Mouse (Mus musculus) embryonic facial prominence, embryonic 13.5 days (tissue): ENCODE measurements around the gene Itga4. TPM values are rescaled to one million over a fixed set of nuclear protein-coding genes. Genes with fewer than 3 reads are reported as not detected.

Source experiments
- ATAC-seq: fragments of 200-750 bp; cut with Nextera tagmentation; 2 replicates; pipeline ENCODE4 v1.8.0; 2017; ENCODE audit warnings: low read depth; ENCODE audit not compliant: insufficient number of reproducible peaks, insufficient read depth, low FRiP score, low TSS enrichment
- H3K27ac ChIP-seq: fragments of 300-500 bp; sonication (generic); 2 replicates; pipeline ENCODE4 v1.5.1; 2015; ENCODE audit warnings: moderate library complexity, mild to moderate bottlenecking, inconsistent platforms
- H3K27me3 ChIP-seq: fragments of 300-500 bp; sonication (generic); 2 replicates; pipeline ENCODE4 v1.6.1; 2015; ENCODE audit warnings: mild to moderate bottlenecking, inconsistent platforms
- H3K36me3 ChIP-seq: fragments of 300-500 bp; sonication (generic); 2 replicates; pipeline ENCODE4 v1.6.1; 2015; ENCODE audit warnings: mild to moderate bottlenecking, inconsistent platforms
- H3K4me1 ChIP-seq: fragments of 300-500 bp; sonication (generic); 2 replicates; pipeline ENCODE4 v1.6.1; 2015; ENCODE audit warnings: inconsistent platforms
- H3K4me2 ChIP-seq: fragments of 300-500 bp; sonication (generic); 2 replicates; pipeline ENCODE4 v1.6.1; 2015; ENCODE audit warnings: moderate library complexity, mild to moderate bottlenecking, inconsistent platforms
- H3K4me3 ChIP-seq: fragments of 300-500 bp; sonication (generic); 2 replicates; pipeline ENCODE4 v1.5.1; 2015; ENCODE audit warnings: mild to moderate bottlenecking, inconsistent platforms
- H3K9ac ChIP-seq: fragments of 300-500 bp; sonication (generic); 2 replicates; pipeline ENCODE4 v1.6.1; 2015; ENCODE audit warnings: mild to moderate bottlenecking, inconsistent platforms
- H3K9me3 ChIP-seq: fragments of 300-500 bp; sonication (generic); 2 replicates; pipeline ENCODE4 v1.6.1; 2016; ENCODE audit warnings: inconsistent platforms
- WGBS: fragments of 180-500 bp; shearing (Covaris S2); methylation state at CpG from one replicate; pipeline ENCODE4 v1.1.7; 2015; ENCODE audit warnings: mixed read lengths; 5-methylcytosine and 5-hydroxymethylcytosine counted together
- polyA plus RNA-seq: library from polyadenylated mRNA; unstranded; fragments of >200 nt; fragmentation: Nextera tagmentation; extraction: Ambion mirVana; gene quantifications from 2 replicates; pipeline ENCODE4 v1.2.1, GENCODE M21; 2015

Gene Itga4
- polyA plus RNA-seq, 1 experiment from 2014 or later, result 6.5 TPM

- no peaks in the 10 kb centered on the region for H3K9me3 ChIP-seq
- ATAC-seq, result no peak
- WGBS, result 76% methylated on average over 3 of the region's 3 CpGs
- H3K4me2 ChIP-seq, result no peak overlapping the region
- no peaks in the 10 kb centered on the region for H3K4me1 ChIP-seq
- H3K27ac ChIP-seq, result no peak overlapping the region
- no peak overlapping the region for H3K9ac ChIP-seq
- no peak overlapping the region for H3K4me3 ChIP-seq
- H3K27me3 ChIP-seq, result no peaks in the 10 kb centered on the region
- no peaks in the 10 kb centered on the region for H3K36me3 ChIP-seq
Measured at GRCm38 (mm10) chr2:79357835-79358234, 102.6 kb downstream of the Itga4 start.

- H3K9ac ChIP-seq, result no peak overlapping the region
- H3K4me3 ChIP-seq, result no peak overlapping the region
- no peak overlapping the region for H3K4me2 ChIP-seq
- no peaks in the 10 kb centered on the region for H3K4me1 ChIP-seq
- no peak for ATAC-seq
- no peaks in the 10 kb centered on the region for H3K36me3 ChIP-seq
- H3K27me3 ChIP-seq, result no peaks in the 10 kb centered on the region
- no peaks in the 10 kb centered on the region for H3K9me3 ChIP-seq
- 55% methylated on average over 6 of the region's 6 CpGs for WGBS
- no peak overlapping the region for H3K27ac ChIP-seq
Measured at GRCm38 (mm10) chr2:79362029-79362428, 106.8 kb downstream of the Itga4 start.

- no peak for ATAC-seq
- no peak overlapping the region for H3K9ac ChIP-seq
- no peak overlapping the region for H3K4me2 ChIP-seq
- no peaks in the 10 kb centered on the region for H3K4me1 ChIP-seq
- no peaks in the 10 kb centered on the region for H3K27me3 ChIP-seq
- H3K27ac ChIP-seq, result no peak overlapping the region
- H3K9me3 ChIP-seq, result no peaks in the 10 kb centered on the region
- no peaks in the 10 kb centered on the region for H3K36me3 ChIP-seq
- 52% methylated on average over 6 of the region's 6 CpGs for WGBS
- no peak overlapping the region for H3K4me3 ChIP-seq
Measured at GRCm38 (mm10) chr2:79363920-79364319, 108.7 kb downstream of the Itga4 start.

GRCm38 (mm10) chr2:79367451-79368450 lies 112.5 kb downstream of the Itga4 start:
- WGBS, result 64% methylated on average over 18 of the region's 18 CpGs
- Histone ChIP-seq H3K9ac (no peak overlapping the region), H3K4me3 (no peak overlapping the region), H3K27ac (no peak overlapping the region), H3K4me2 (no peak overlapping the region), H3K9me3 (no peaks in the 10 kb centered on the region), H3K4me1 (0 out of 2 replicates have a peak, but pooled peaks cover 3% of the 10 kb centered on the region), H3K36me3 (no peaks in the 10 kb centered on the region), H3K27me3 (no peaks in the 10 kb centered on the region)
- no peak for ATAC-seq

- H3K4me1 ChIP-seq, result 0 out of 2 replicates have a peak, but pooled peaks cover 3% of the 10 kb centered on the region
- ATAC-seq, result no peak
- H3K27ac ChIP-seq, result no peak overlapping the region
- H3K4me3 ChIP-seq, result no peak overlapping the region
- H3K27me3 ChIP-seq, result no peaks in the 10 kb centered on the region
- no peak overlapping the region for H3K9ac ChIP-seq
- H3K4me2 ChIP-seq, result no peak overlapping the region
- H3K36me3 ChIP-seq, result no peaks in the 10 kb centered on the region
- H3K9me3 ChIP-seq, result no peaks in the 10 kb centered on the region
- 77% methylated on average over 12 of the region's 12 CpGs for WGBS
Measured at GRCm38 (mm10) chr2:79368661-79369060, 113.4 kb downstream of the Itga4 start.

GRCm38 (mm10) chr2:79369061-79369524 lies 113.9 kb downstream of the Itga4 start:
- no peak overlapping the region for H3K9ac ChIP-seq
- 43% methylated on average over 7 of the region's 7 CpGs for whole genome bisulfite sequencing
- H3K27me3 ChIP-seq, result no peaks in the 10 kb centered on the region
- H3K36me3 ChIP-seq, result no peaks in the 10 kb centered on the region
- no peak overlapping the region for H3K4me2 ChIP-seq
- H3K27ac ChIP-seq, result no peak overlapping the region
- ATAC-seq, result no peak
- H3K9me3 ChIP-seq, result no peaks in the 10 kb centered on the region
- H3K4me1 ChIP-seq, result 0 out of 2 replicates have a peak, but pooled peaks cover 3% of the 10 kb centered on the region
- H3K4me3 ChIP-seq, result no peak overlapping the region

GRCm38 (mm10) chr2:79369905-79370304 lies 114.7 kb downstream of the Itga4 start:
- 80% methylated on average over 4 of the region's 4 CpGs for WGBS
- no peak overlapping the region; the same call in 1 of the 2 replicates for H3K4me2 ChIP-seq

GRCm38 (mm10) chr2:79370711-79371312 lies 115.6 kb downstream of the Itga4 start:
- no peak overlapping the region for H3K27ac ChIP-seq
- H3K4me3 ChIP-seq, result no peak overlapping the region; the same call in 1 of the 2 replicates
- no peaks in the 10 kb centered on the region for H3K27me3 ChIP-seq
- H3K4me2 ChIP-seq, result peak overlapping the region; percentile 43
- H3K9me3 ChIP-seq, result no peaks in the 10 kb centered on the region
- no peak for ATAC-seq
- H3K36me3 ChIP-seq, result no peaks in the 10 kb centered on the region
- H3K4me1 ChIP-seq, result 0 out of 2 replicates have a peak, but pooled peaks cover 3% of the 10 kb centered on the region
- H3K9ac ChIP-seq, result no peak overlapping the region
- WGBS, result 67% methylated on average over 9 of the region's 9 CpGs

More at GRCm38 (mm10) chr2:79369905-79370304, 114.7 kb downstream of the Itga4 start:
- no peak overlapping the region for H3K4me3 ChIP-seq
- H3K9ac ChIP-seq, result no peak overlapping the region
- no peaks in the 10 kb centered on the region for H3K9me3 ChIP-seq
- 0 out of 2 replicates have a peak, but pooled peaks cover 3% of the 10 kb centered on the region for H3K4me1 ChIP-seq
- H3K27me3 ChIP-seq, result no peaks in the 10 kb centered on the region
- ATAC-seq, result no peak
- H3K27ac ChIP-seq, result no peak overlapping the region
- no peaks in the 10 kb centered on the region for H3K36me3 ChIP-seq

GRCm38 (mm10) chr2:79371326-79372153 lies 116.3 kb downstream of the Itga4 start:
- Histone ChIP-seq H3K27me3 (no peaks in the 10 kb centered on the region), H3K4me2 (no peak overlapping the region), H3K27ac (no peak overlapping the region), H3K9me3 (no peaks in the 10 kb centered on the region), H3K36me3 (no peaks in the 10 kb centered on the region), H3K4me1 (0 out of 2 replicates have a peak, but pooled peaks cover 3% of the 10 kb centered on the region), H3K4me3 (no peak overlapping the region), H3K9ac (no peak overlapping the region)
- no peak for ATAC-seq
- 87% methylated on average over 7 of the region's 7 CpGs for WGBS

- no peaks in the 10 kb centered on the region for H3K36me3 ChIP-seq
- H3K9me3 ChIP-seq, result no peaks in the 10 kb centered on the region
- no peak overlapping the region for H3K27ac ChIP-seq
- no peak overlapping the region for H3K9ac ChIP-seq
- H3K27me3 ChIP-seq, result no peaks in the 10 kb centered on the region
- H3K4me2 ChIP-seq, result no peak overlapping the region
- no peak overlapping the region for H3K4me3 ChIP-seq
- ATAC-seq, result no peak
- H3K4me1 ChIP-seq, result 0 out of 2 replicates have a peak, but pooled peaks cover 3% of the 10 kb centered on the region
- 76% methylated on average over 2 of the region's 2 CpGs for WGBS
Measured at GRCm38 (mm10) chr2:79372154-79372467, 116.9 kb downstream of the Itga4 start.
